Mouse (Mus musculus): ENCODE measurements at regions not wholly inside any gene's neighbourhood (a gene's known extent, or its start where the extent isn't known, plus 50 kb on each side); places are given as distances from the start of the nearest gene placed in this dataset.
A peak's percentile ranks its signal among the peaks of the same experiment; 100 is the strongest.
"Not testable (repeated sequence)": the region's sequence is repeated elsewhere in the genome, so short reads cannot be mapped to it uniquely, and the experiment has no call there.

DNA sequence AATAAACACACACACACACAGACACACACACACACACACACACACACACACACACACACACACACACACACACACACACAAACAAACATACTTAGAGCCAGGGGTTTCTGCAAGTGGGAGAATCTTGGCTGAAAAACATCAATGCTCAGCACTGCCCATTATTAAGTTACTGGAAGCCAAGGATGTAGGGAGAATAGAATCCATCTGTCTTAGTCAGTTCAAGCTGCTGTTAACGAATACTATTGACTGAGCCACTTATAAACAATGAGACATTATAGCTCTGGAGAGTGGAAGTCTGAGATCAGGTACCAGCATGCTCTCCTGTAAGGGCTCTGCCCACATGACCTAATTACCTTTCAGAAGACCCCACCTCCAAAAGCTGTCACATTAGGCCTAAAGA lies 87.4 kb downstream of the Fam174b start:
- DNase-seq: no peak

DNA sequence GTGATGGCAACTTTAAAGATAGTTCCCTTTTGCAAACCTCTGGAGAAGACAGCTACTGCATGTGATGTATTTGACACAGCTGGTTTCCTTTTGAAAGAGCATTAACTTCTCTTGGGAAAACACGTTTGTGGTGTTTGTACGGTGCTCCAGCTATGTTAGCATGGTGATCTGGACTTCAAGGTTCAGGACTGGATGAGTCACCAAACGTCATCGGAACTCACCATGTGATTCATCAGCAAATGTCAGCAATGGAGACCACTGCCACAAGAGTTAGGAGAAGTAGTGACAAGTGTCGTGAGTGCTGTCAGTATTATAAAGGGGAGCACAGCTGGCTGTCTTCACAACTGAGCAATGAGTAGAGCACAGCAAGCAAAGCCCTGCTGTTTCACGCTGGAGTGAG lies 90.5 kb downstream of the Fam174b start:
- peak; percentile 50 to 56 for DNase-seq

DNA sequence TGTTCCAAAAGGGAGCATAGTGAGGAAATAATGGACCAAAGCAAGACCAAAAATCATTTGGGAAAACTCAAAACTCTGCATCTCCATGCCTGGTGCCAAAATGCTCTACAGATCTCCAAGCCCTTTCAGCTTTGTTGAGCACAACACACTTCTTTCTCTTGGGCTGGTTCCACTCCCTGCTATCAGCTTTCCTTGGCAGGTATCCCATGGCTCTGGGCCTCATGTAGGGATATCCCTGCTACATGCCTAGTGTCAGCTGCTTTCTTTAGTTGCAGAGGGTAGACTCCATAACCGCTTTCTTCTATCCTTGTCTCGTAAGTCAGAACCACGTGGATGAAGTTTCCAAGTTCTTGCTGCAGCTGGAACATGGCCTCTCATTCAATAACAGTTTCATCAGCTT lies 100.3 kb downstream of the Fam174b start:
- no peak for DNase-seq

DNA sequence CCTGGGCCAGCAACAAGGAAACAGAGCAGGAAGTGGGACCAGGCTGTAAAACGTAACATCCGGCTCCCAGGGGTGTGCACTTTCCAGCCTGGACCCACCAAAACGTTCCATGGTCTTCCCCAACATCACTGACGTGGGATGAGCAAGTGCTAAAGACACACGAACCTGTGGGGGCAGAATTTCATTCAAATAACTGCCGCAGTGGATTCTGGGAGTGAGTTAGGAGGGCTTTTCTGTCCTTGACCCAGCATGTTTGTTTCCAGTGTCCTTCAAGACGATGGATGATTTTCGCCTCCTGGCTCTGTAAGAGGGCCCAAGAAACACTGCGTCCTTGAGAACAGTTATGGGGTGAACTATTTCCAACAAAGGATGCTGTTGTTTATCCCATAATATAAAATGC lies 112.1 kb downstream of the Fam174b start:
- DNase-seq: no peak

DNA sequence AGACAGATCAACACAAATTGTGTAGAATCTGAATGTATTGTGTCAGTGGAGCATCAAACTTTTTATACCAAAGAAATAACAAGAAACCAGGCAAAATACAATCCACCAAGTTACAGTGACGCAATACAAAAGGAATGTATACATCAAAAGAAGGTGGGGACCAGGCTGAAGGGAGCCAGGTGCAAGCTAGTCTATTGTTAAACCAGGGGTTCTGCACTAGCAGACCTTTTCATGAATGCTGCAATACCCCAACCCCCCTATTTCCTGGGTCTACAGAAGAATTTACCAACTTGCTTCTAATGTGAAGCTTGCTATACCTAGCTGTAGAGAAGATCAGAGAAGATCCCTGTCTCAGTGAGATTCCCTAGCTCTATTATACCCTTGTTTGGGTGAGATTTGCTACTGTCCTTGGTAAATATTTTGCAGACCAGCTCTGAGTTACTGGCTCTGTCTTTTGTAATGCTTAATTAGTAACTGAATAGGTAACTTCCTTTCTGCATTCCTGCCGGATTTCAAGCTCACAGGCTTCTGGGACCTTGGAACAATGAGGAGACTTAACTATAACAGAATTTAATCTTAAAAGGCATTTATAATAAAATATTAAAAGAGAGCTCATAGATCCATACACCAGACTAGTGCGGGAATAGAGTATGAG lies 113.3 kb downstream of the Fam174b start:
- not testable (repeated sequence) for DNase-seq

- DNase-seq: peak; percentile 20 to 49
Observed at GRCm38 (mm10) chr7:73855489-73855888, 115.4 kb downstream of the Fam174b start.

- DNase-seq: no peak
Observed at GRCm38 (mm10) chr7:73856908-73857307, 116.8 kb downstream of the Fam174b start.

DNA sequence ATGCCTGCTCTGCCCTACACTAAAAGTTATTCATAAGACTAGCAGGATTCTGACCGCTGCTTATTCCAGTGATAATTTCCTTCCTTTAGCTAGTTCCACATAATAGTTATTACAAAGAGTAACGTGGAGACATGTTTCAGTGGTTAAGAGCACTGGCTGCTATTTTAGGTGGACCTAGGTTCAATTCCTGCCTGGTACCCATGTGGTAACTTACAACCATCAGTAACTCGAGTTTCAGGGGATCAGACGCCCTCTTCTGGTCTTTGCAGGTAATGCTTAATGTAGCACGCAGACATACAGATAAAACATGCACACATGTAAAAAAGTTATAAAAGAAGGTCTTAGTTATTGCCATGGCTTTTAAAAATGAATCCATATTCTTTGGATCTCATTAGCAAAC lies 125.0 kb downstream of the Fam174b start:
- DNase-seq: no peak

GRCm38 (mm10) chr7:73872181-73872580 lies 132.1 kb downstream of the Fam174b start:
- no peak for DNase-seq

GRCm38 (mm10) chr7:73881252-73882042 lies 132.0 kb downstream of the St8sia2 start:
- no peak for DNase-seq

DNA sequence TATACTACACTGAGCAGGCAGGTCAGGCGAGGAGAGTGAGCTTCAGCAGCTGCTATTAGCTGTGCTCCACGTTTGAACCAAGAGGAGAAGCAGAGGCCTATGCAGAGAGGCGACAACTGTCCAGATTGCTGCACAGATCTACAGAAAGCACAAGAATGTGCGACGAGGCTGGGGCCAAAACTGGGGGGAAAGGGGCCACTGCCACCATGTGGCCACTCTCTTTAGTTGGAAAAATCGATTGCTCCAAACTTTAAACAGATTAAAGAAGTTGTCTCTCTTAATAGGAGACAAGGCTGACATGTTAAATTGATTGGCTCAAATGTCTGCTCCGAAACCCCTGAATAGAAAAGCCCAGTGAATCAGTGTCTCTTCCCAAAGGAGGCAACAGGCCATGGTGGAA lies 127.3 kb downstream of the St8sia2 start:
- DNase-seq: no peak

Measured in adrenal gland, postnatal 36 days (tissue).